Mouse (Mus musculus) sigmoid colon, adult 10 weeks (tissue): ENCODE data around the gene Ccdc28a. TPM values are rescaled to one million over a fixed set of nuclear protein-coding genes. Genes with fewer than 3 reads are reported as not detected.

Source experiments
- polyA plus RNA-seq: library from polyadenylated mRNA; stranded (reverse); fragments of 350-450 nt; fragmentation: Illumina TruSeq; extraction: RNeasy Lipid Tissue Mini Kit (QIAGEN cat#74804); gene quantifications from one replicate; pipeline ENCODE4 v1.2.3, GENCODE M21; 2014; ENCODE audit warnings: low read depth, low replicate concordance

Gene Ccdc28a
- polyA plus RNA-seq, result 25.2 TPM

DNA sequence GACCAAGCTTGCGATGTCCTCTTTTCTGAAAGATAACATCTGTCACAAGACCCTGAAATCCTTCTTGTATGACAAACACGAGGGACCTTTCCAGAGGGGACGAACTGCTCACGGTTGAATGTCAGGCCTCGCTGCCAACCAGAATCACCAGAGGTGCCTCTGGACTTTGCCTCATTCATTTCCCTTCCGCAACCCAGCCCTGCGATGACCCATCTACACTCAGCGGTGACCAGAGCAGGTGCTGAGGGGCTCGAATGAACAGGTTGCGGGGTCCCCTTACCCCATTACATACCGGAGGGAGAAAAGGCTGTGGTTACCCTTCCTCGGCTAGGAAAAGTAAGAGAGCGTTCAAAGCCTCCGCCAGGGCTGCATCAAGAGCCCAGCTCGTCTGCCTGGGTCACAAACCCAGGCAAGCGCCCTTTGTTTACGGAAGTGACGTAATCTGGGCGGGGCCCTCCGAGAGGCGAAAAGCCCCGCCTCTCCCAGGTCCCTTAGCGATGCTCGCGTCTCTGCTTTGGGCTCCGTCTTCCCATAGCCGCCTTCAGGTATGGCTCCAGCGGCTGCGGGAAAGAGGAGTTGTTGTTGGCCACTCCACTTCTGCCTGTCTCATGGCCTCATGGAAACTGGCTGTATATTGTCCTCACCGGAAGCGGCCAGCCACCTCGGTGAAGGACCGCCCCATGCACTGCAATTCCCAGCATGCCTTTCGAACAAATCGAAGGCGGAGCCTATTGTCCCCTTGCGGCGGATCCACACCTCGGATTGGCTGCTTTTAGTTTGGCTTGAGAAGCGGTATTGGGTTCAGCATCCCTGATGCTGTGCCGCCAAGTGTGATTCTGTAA is at the start of gene Ccdc28a:
Gene Ccdc28a (minus strand): TSS at position 439 of the 842 bp plus-strand sequence.

DNA sequence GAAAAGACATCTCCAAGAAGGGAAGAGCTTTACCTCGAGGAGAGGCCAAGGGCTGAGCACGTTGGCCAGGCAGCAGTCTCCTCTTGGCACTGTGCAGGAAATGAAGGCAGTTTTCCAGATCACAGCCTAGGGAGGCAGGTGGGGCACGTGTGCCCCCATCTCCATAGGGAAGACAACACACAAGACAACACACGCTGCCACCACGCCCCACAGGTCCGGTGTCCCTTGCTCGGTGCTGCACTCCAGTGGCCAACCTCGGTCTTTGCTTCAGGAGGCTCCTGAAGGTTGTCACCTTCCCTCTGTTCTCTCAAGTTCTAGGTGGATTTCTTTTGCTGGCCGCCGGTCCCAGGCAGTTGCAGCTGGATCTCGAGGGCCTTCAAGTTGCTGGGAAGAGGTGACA is 24.1 kb downstream of the Ccdc28a start, which contains the start of gene Ect2l:
Gene Ect2l (minus strand): TSS at position 165 of the 400 bp plus-strand sequence.

Other genes with a start within 250 kb of the Ccdc28a start
- 387 TPM for gene Abracl, start 211.7 kb downstream of the Ccdc28a start, polyA plus RNA-seq
- gene Reps1, start 179.1 kb downstream of the Ccdc28a start, polyA plus RNA-seq, result 28.7 TPM
- gene Ect2l, start 24.1 kb downstream of the Ccdc28a start, polyA plus RNA-seq, result not detected
- 34.6 TPM for gene Nhsl1, start 84.0 kb upstream of the Ccdc28a start, polyA plus RNA-seq